Mouse (Mus musculus): Measurements from ENCODE around the gene Ip6k2.

GRCm38 (mm10) chr9:108781891-108782290 lies 1.7 kb upstream of the Ip6k2 start:
- no peak for TF ChIP-seq CTCF (IDR thresholded peaks at IDR 0.05; ENCODE audit: low read depth, low read length)
- no peak for TF ChIP-seq GATA1 (IDR thresholded peaks at IDR 0.05; ENCODE audit: borderline replicate concordance, low read length)
